Mouse (Mus musculus) megakaryocyte, adult 5-6 weeks (primary cell): ENCODE data around the gene Lrat. TPM values are rescaled to one million over a fixed set of nuclear protein-coding genes. Genes with fewer than 3 reads are reported as not detected.

Source experiments
- total RNA-seq, 2 experiments: library from RNA; stranded (forward) in 1 of 2; stranded (reverse) in 1 of 2; fragments of 153-499, 151-499 nt in 1 of 2; fragments of 221-1000, 200-1000 nt in 1 of 2; gene quantifications; 2 replicates each; pipeline versions ENCODE4 v1.2.3 to v1.2.4; 2015 to 2017

The Lrat gene
- total RNA-seq, 2 experiments from 2014 or later: not detected

Other genes with a start within 250 kb of the Lrat start
- gene Rbm46, start 27.5 kb downstream of the Lrat start, total RNA-seq (2015): not detected in 2 replicates
- gene Rbm46, start 27.5 kb downstream of the Lrat start, total RNA-seq (2017): not detected in 2 replicates
- not detected in 2 replicates for gene Fgg, start 103.8 kb upstream of the Lrat start, total RNA-seq (2015)
- gene Fgg, start 103.8 kb upstream of the Lrat start, total RNA-seq (2017): not detected in 2 replicates
- not detected in 2 replicates for gene Fga, start 122.1 kb upstream of the Lrat start, total RNA-seq (2015)
- gene Fga, start 122.1 kb upstream of the Lrat start, total RNA-seq (2017): not detected in 2 replicates
- not detected in 2 replicates for gene Fgb, start 145.9 kb upstream of the Lrat start, total RNA-seq (2015)
- gene Fgb, start 145.9 kb upstream of the Lrat start, total RNA-seq (2017): not detected in 2 replicates
- 34.9 and 44.2 TPM in 2 replicates for gene Plrg1, start 151.5 kb upstream of the Lrat start, total RNA-seq (2015)
- 48.3 and 59.0 TPM in 2 replicates for gene Plrg1, start 151.5 kb upstream of the Lrat start, total RNA-seq (2017)
- not detected in 2 replicates for gene Dchs2, start 224.0 kb upstream of the Lrat start, total RNA-seq (2015)
- not detected in 2 replicates for gene Dchs2, start 224.0 kb upstream of the Lrat start, total RNA-seq (2017)